Mouse (Mus musculus): ENCODE results near the gene Smcr8. TPM values are rescaled to one million over a fixed set of nuclear protein-coding genes. Genes with fewer than 3 reads are reported as not detected.

Gene Smcr8
- total and polyA plus RNA-seq, 3 experiments = 6.0 to 15.3 (median 13.9) TPM

- peaks cover 19% of the 10 kb centered on the region for H3K4me1 ChIP-seq (ENCODE audit: control insufficient read depth, insufficient read depth, low read length)
- intact Hi-C loops (cut with DNase I) = no loop called here
Observed at GRCm38 (mm10) chr11:60774841-60775240, 2.5 kb upstream of the Smcr8 start.

GRCm38 (mm10) chr11:60775578-60775977 is 1.7 kb upstream of the Smcr8 start:
- Histone ChIP-seq H3K36me3 (ENCODE audit: control insufficient read depth, insufficient read depth, low read length) (peaks cover 13% of the 10 kb centered on the region), H3K79me2 (replicated peaks; ENCODE audit: control insufficient read depth, insufficient read depth, low read length) (peaks cover 3% of the 10 kb centered on the region), H3K27me3 (ENCODE audit: control insufficient read depth, insufficient read depth, low read length) (no peaks in the 10 kb centered on the region), H3K4me3 (no peak overlapping the region), H3K27ac (no peak overlapping the region), H3K4me1 (ENCODE audit: control insufficient read depth, insufficient read depth, low read length) (peaks cover 21% of the 10 kb centered on the region), H3K9ac (ENCODE audit: low read depth, low read length) (no peak overlapping the region)
- no peak for DNase-seq
- TF ChIP-seq EP300 (IDR thresholded peaks at IDR 0.05; ENCODE audit: insufficient read depth, low read depth, low read length) (no peak), POLR2A (IDR thresholded peaks at IDR 0.05; ENCODE audit: insufficient read depth, low read depth, low read length) (no peak), CTCF (IDR thresholded peaks at IDR 0.05) (no peak)
- intact Hi-C loops (cut with DNase I) = no loop called here
- WGBS = 49% methylated on average over 6 of the region's 6 CpGs

More at GRCm38 (mm10) chr11:60774841-60775240, 2.5 kb upstream of the Smcr8 start:
- Histone ChIP-seq H3K36me3 (ENCODE audit: control insufficient read depth, insufficient read depth, low read length) (peaks cover 8% of the 10 kb centered on the region; the same call in 1 of the 2 replicates), H3K9ac (ENCODE audit: low read depth, low read length) (no peak overlapping the region), H3K27ac (no peak overlapping the region), H3K79me2 (replicated peaks; ENCODE audit: control insufficient read depth, insufficient read depth, low read length) (peaks cover 3% of the 10 kb centered on the region), H3K4me3 (no peak overlapping the region), H3K27me3 (ENCODE audit: control insufficient read depth, insufficient read depth, low read length) (no peaks in the 10 kb centered on the region)
- no peak for DNase-seq
- 58% methylated on average over 1 of the region's 1 CpGs for WGBS
- no peak for TF ChIP-seq CTCF (IDR thresholded peaks at IDR 0.05)
- TF ChIP-seq EP300 (IDR thresholded peaks at IDR 0.05; ENCODE audit: insufficient read depth, low read depth, low read length) = no peak
- no peak for TF ChIP-seq POLR2A (IDR thresholded peaks at IDR 0.05; ENCODE audit: insufficient read depth, low read depth, low read length)

GRCm38 (mm10) chr11:60776107-60776828 is 1.1 kb upstream of the Smcr8 start:
- no peaks in the 10 kb centered on the region for H3K27me3 ChIP-seq (ENCODE audit: control insufficient read depth, insufficient read depth, low read length)
- H3K9ac ChIP-seq (ENCODE audit: low read depth, low read length) = peak overlapping the region; percentile 71
- DNase-seq = no peak
- peaks cover 19% of the 10 kb centered on the region for H3K36me3 ChIP-seq (ENCODE audit: control insufficient read depth, insufficient read depth, low read length)
- peaks cover 25% of the 10 kb centered on the region for H3K4me1 ChIP-seq (ENCODE audit: control insufficient read depth, insufficient read depth, low read length)
- peak overlapping the region; percentile 84 for H3K4me3 ChIP-seq
- H3K27ac ChIP-seq = peak overlapping the region; percentile 97
- intact Hi-C loops (cut with DNase I) = loop anchor here (2.0 kb wide), 4 partner anchors 55 to 239 kb away; partner anchors contain the start of genes Alkbh5, Dhrs7b, Llgl1 and Tmem11
- no peak for TF ChIP-seq POLR2A (IDR thresholded peaks at IDR 0.05; ENCODE audit: insufficient read depth, low read depth, low read length)
- no peak for TF ChIP-seq CTCF (IDR thresholded peaks at IDR 0.05)
- TF ChIP-seq EP300 (IDR thresholded peaks at IDR 0.05; ENCODE audit: insufficient read depth, low read depth, low read length) = no peak
- 5% methylated on average over 17 of the region's 17 CpGs for WGBS
- peaks cover 4% of the 10 kb centered on the region for H3K79me2 ChIP-seq (replicated peaks; ENCODE audit: control insufficient read depth, insufficient read depth, low read length)

- peaks cover 28% of the 10 kb centered on the region for H3K4me1 ChIP-seq (ENCODE audit: control insufficient read depth, insufficient read depth, low read length)
- intact Hi-C loops (cut with DNase I) = loop anchor here (1.0 to 2.0 kb wide), 5 partner anchors 51 to 241 kb away; partner anchors contain the start of genes Alkbh5, Dhrs7b, Flii and Llgl1
- TF ChIP-seq CTCF (IDR thresholded peaks at IDR 0.05) (no peak), POLR2A (IDR thresholded peaks at IDR 0.05; ENCODE audit: insufficient read depth, low read depth, low read length) (no peak), EP300 (IDR thresholded peaks at IDR 0.05; ENCODE audit: insufficient read depth, low read depth, low read length) (no peak)
- 25% methylated on average over 16 of the region's 16 CpGs for WGBS
- peak overlapping the region; percentile 97 for H3K27ac ChIP-seq
- peaks cover 22% of the 10 kb centered on the region for H3K36me3 ChIP-seq (ENCODE audit: control insufficient read depth, insufficient read depth, low read length)
- H3K9ac ChIP-seq (ENCODE audit: low read depth, low read length) = peak overlapping the region; percentile 87
- DNase-seq = no peak
- H3K4me3 ChIP-seq = peak overlapping the region; percentile 84
- peaks cover 2% of the 10 kb centered on the region for H3K79me2 ChIP-seq (replicated peaks; ENCODE audit: control insufficient read depth, insufficient read depth, low read length)
- no peaks in the 10 kb centered on the region for H3K27me3 ChIP-seq (ENCODE audit: control insufficient read depth, insufficient read depth, low read length)
Observed at GRCm38 (mm10) chr11:60777801-60778370, 562 bp downstream of the Smcr8 start.

- TF ChIP-seq POLR2A (IDR thresholded peaks at IDR 0.05; ENCODE audit: insufficient read depth, low read depth, low read length) (no peak), CTCF (IDR thresholded peaks at IDR 0.05) (no peak), EP300 (IDR thresholded peaks at IDR 0.05; ENCODE audit: insufficient read depth, low read depth, low read length) (no peak)
- peaks cover 28% of the 10 kb centered on the region for H3K4me1 ChIP-seq (ENCODE audit: control insufficient read depth, insufficient read depth, low read length)
- no peak overlapping the region; the same call in 1 of the 2 replicates for H3K9ac ChIP-seq (ENCODE audit: low read depth, low read length)
- peaks cover 2% of the 10 kb centered on the region for H3K79me2 ChIP-seq (replicated peaks; ENCODE audit: control insufficient read depth, insufficient read depth, low read length)
- peaks cover 22% of the 10 kb centered on the region for H3K36me3 ChIP-seq (ENCODE audit: control insufficient read depth, insufficient read depth, low read length)
- H3K27ac ChIP-seq = no peak overlapping the region
- no peak for DNase-seq
- H3K4me3 ChIP-seq = peak overlapping the region; percentile 11
- intact Hi-C loops (cut with DNase I) = no loop called here
- WGBS = 71% methylated on average over 10 of the region's 10 CpGs
- H3K27me3 ChIP-seq (ENCODE audit: control insufficient read depth, insufficient read depth, low read length) = no peaks in the 10 kb centered on the region
Observed at GRCm38 (mm10) chr11:60779673-60780189, 2.4 kb downstream of the Smcr8 start.
